8 mouse cellular contexts compared by ENCODE assay signal in the genomic region with DNA sequence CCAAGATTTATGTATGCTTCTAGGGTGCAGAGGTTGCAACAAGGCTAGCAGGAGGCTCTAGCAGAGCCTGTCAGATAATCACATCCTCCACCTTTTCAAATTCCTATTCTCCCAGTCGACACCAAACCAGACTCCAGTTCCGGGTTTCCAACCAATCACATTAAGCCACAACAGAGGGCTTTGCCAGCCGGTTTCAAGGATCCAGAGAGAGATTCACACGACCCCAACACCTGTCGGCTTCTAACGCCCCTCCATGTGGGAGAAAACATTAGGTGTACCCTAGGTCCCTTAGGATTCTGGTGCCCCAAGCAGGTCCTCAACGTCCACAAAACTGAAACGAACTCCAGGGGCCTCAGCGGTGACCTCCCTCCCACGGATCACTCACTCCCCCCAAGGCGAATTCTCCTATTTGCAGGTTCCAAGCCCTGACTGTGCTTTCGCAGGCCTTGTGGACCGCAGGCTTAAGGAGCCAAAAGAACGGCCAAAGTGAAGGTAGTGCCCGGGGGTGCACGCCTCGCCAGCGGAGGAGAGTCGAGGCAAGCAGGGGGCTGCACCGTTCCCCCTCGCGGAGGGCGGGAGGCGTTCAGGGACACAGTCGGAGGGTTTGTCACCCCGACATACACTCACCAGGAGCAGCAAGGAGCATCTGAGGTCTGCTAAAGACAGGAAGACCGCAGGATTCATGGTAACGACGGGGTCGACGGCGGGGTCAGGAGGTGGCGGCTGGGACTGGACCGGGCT. TPM values are rescaled to one million over a fixed set of nuclear protein-coding genes. Genes with fewer than 3 reads are reported as not detected.
DNase-seq lines count a peak whose midpoint lies in the region; ATAC-seq lines count a peak whose summit lies in the region.

No protein-coding gene starts in this region.

- peak; percentile 11 for DNase-seq in gastrocnemius, adult 18-20 months (ENCODE audit: low spot score)
- no peak for DNase-seq in gastrocnemius, adult 8-10 months (ENCODE audit: low spot score in 2 of 2)
- DNase-seq in 416B (ENCODE audit: low read depth), result peak; percentile 64
- DNase-seq in c-Kit-positive CD71-positive TER-119-negative erythroid progenitor cells, embryonic 14.5 days (ENCODE audit: low read depth), result peak; percentile 39
- no peak for DNase-seq in ovary, adult 18-20 months (ENCODE audit: low spot score)

- under 1% methylated on average over 34 of the region's 34 CpGs for WGBS in limb, embryonic 15.5 days
- under 1% methylated on average over 34 of the region's 34 CpGs for WGBS in midbrain, embryonic 16.5 days

- peak overlapping the region; percentile 81 for H3K4me2 ChIP-seq in limb, embryonic 15.5 days
- H3K4me2 ChIP-seq in midbrain, embryonic 16.5 days (ENCODE audit: low read length), result peak overlapping the region; percentile 96

- peak overlapping the region; percentile 92 for H3K9ac ChIP-seq in limb, embryonic 15.5 days
- H3K9ac ChIP-seq in midbrain, embryonic 16.5 days (ENCODE audit: low read depth, low read length), result peak overlapping the region; percentile 91

- H3K27me3 ChIP-seq in limb, embryonic 15.5 days, result no peaks in the 10 kb centered on the region
- H3K27me3 ChIP-seq in midbrain, embryonic 16.5 days (ENCODE audit: control insufficient read depth, insufficient read depth, low read depth, low read length), result no peaks in the 10 kb centered on the region

- peak overlapping the region; percentile 84 for H3K4me3 ChIP-seq in limb, embryonic 15.5 days
- H3K4me3 ChIP-seq in midbrain, embryonic 16.5 days (ENCODE audit: low read depth, low read length), result peak overlapping the region; percentile 98

- 0 out of 2 replicates have a peak, but pooled peaks cover 2% of the 10 kb centered on the region for H3K36me3 ChIP-seq in limb, embryonic 15.5 days
- H3K36me3 ChIP-seq in midbrain, embryonic 16.5 days (ENCODE audit: control insufficient read depth, insufficient read depth, low read length), result no peaks in the 10 kb centered on the region

- ATAC-seq in hematopoietic stem cell, adult 5-6 weeks (replicated peaks in 1 of 2; ENCODE audit: insufficient read depth in 1 of 2, low FRiP score in 2 of 2, low TSS enrichment in 1 of 2, low read depth in 1 of 2, poor library complexity in 2 of 2, severe bottlenecking in 2 of 2), result peak; percentile 1 to 23; a peak in 1 of 4 replicates
- peak; percentile 17 for ATAC-seq in limb, embryonic 15.5 days (ENCODE audit: insufficient number of reproducible peaks, low FRiP score, low TSS enrichment, low read depth)
- no peak; the same call in 1 of the 2 replicates for ATAC-seq in midbrain, embryonic 16.5 days

- no peaks in the 10 kb centered on the region for H3K9me3 ChIP-seq in limb, embryonic 15.5 days
- H3K9me3 ChIP-seq in midbrain, embryonic 16.5 days (replicated peaks; ENCODE audit: control insufficient read depth, low read length, poor library complexity, severe bottlenecking), result no peaks in the 10 kb centered on the region

- peak overlapping the region; percentile 79 for H3K27ac ChIP-seq in limb, embryonic 15.5 days
- H3K27ac ChIP-seq in midbrain, embryonic 16.5 days (ENCODE audit: low read length), result peak overlapping the region; percentile 70

- peaks cover 5% of the 10 kb centered on the region for H3K4me1 ChIP-seq in limb, embryonic 15.5 days
- peaks cover 18% of the 10 kb centered on the region for H3K4me1 ChIP-seq in midbrain, embryonic 16.5 days (ENCODE audit: control insufficient read depth, insufficient read depth, low read length)

RNA-seq across cellular contexts. Expression of a gene that starts 0.4 kb away (rescaled TPM):
- 10 to 100 TPM; 26.9 to 29.1 TPM for total RNA-seq in gastrocnemius, adult 18-20 months (2021)
- total RNA-seq in gastrocnemius, adult 8-10 months (2022), result 10 to 100 TPM; 22.0 to 29.4 (median 25.7) TPM
- 65.3 and 69.9 TPM in 2 replicates for total RNA-seq in hematopoietic stem cell, adult 5-6 weeks (2017)
- polyA plus RNA-seq in limb, embryonic 15.5 days (2015; fragmentation: Nextera tagmentation; extraction: Ambion mirVana), result 118 TPM in 2 replicates
- 61.2 and 65.2 TPM in 2 replicates for polyA plus RNA-seq in midbrain, embryonic 16.5 days (2015; fragmentation: Nextera tagmentation; extraction: Ambion mirVana)

RNA-seq across cellular contexts. Expression of a gene that starts 0.6 kb away (rescaled TPM):
- total RNA-seq in gastrocnemius, adult 18-20 months (2021), result 1 to 10 TPM; 1.7 to 2.3 TPM
- total RNA-seq in gastrocnemius, adult 8-10 months (2022), result 1 to 10 TPM; 1.8 to 2.7 (median 2.3) TPM
- total RNA-seq in hematopoietic stem cell, adult 5-6 weeks (2017), result 11.6 and 11.8 TPM in 2 replicates
- polyA plus RNA-seq in limb, embryonic 15.5 days (2015; fragmentation: Nextera tagmentation; extraction: Ambion mirVana), result 9.3 and 10.2 TPM in 2 replicates
- 6.6 and 8.1 TPM in 2 replicates for polyA plus RNA-seq in midbrain, embryonic 16.5 days (2015; fragmentation: Nextera tagmentation; extraction: Ambion mirVana)

Comparison
In these comparisons a context has a peak if more than half of its experiments do, and no peak if none do; other contexts are left out.
1. DNase-seq: peak in gastrocnemius, adult 18-20 months (single experiment), 416B (single experiment) and c-Kit-positive CD71-positive TER-119-negative erythroid progenitor cells, embryonic 14.5 days (single experiment); none in gastrocnemius, adult 8-10 months (0 of 2) and ovary, adult 18-20 months (single experiment).